Mouse (Mus musculus): ENCODE data around the gene Braf. TPM values are rescaled to one million over a fixed set of nuclear protein-coding genes. Genes with fewer than 3 reads are reported as not detected.
A peak's percentile ranks its signal among the peaks of the same experiment; 100 is the strongest.

The Braf gene
- polyA plus RNA-seq, 1 experiment: 49.3 TPM

- no peak overlapping the region for H3K4me3 ChIP-seq (ENCODE audit: insufficient read depth, low read length)
- 0 out of 2 replicates have a peak, but pooled peaks cover 2% of the 10 kb centered on the region for H3K4me1 ChIP-seq (ENCODE audit: control insufficient read depth, insufficient read depth, low read length)
- H3K27ac ChIP-seq (ENCODE audit: insufficient read depth, low read length): no peak overlapping the region
- TF ChIP-seq CTCF (IDR thresholded peaks at IDR 0.05; ENCODE audit: borderline replicate concordance, insufficient read depth, low read length) (no peak), POLR2A (IDR thresholded peaks at IDR 0.05; ENCODE audit: low read depth, low read length) (no peak)
Measured at GRCm38 (mm10) chr6:39591481-39591880, 133.8 kb downstream of the Braf start.

GRCm38 (mm10) chr6:39585517-39585916, 139.7 kb downstream of the Braf start, which contains the start of gene Gm42420:
Gene Gm42420, plus strand, starts transcription at chr6:39585753.
- TF ChIP-seq CTCF (IDR thresholded peaks at IDR 0.05; ENCODE audit: borderline replicate concordance, insufficient read depth, low read length) (no peak), POLR2A (IDR thresholded peaks at IDR 0.05; ENCODE audit: low read depth, low read length) (no peak)

GRCm38 (mm10) chr6:39581087-39581784, 144.0 kb downstream of the Braf start:
- no peak overlapping the region for H3K27ac ChIP-seq (ENCODE audit: insufficient read depth, low read length)
- no peaks in the 10 kb centered on the region for H3K4me1 ChIP-seq (ENCODE audit: control insufficient read depth, insufficient read depth, low read length)
- no peak overlapping the region for H3K4me3 ChIP-seq (ENCODE audit: insufficient read depth, low read length)
- no peak for TF ChIP-seq CTCF (IDR thresholded peaks at IDR 0.05; ENCODE audit: borderline replicate concordance, insufficient read depth, low read length)

More at GRCm38 (mm10) chr6:39585517-39585916, 139.7 kb downstream of the Braf start, which contains the start of gene Gm42420:
- Histone ChIP-seq H3K4me3 (ENCODE audit: insufficient read depth, low read length) (no peak within 1 kb of the TSS), H3K4me1 (ENCODE audit: control insufficient read depth, insufficient read depth, low read length) (no peaks in the 10 kb centered on the region), H3K27ac (ENCODE audit: insufficient read depth, low read length) (no peak within 1 kb of the TSS)

GRCm38 (mm10) chr6:39580558-39580957, 144.7 kb downstream of the Braf start:
- TF ChIP-seq CTCF (IDR thresholded peaks at IDR 0.05; ENCODE audit: borderline replicate concordance, insufficient read depth, low read length) (no peak), POLR2A (IDR thresholded peaks at IDR 0.05; ENCODE audit: low read depth, low read length) (no peak)
- Histone ChIP-seq H3K27ac (ENCODE audit: insufficient read depth, low read length) (no peak overlapping the region), H3K4me3 (ENCODE audit: insufficient read depth, low read length) (no peak overlapping the region), H3K4me1 (ENCODE audit: control insufficient read depth, insufficient read depth, low read length) (no peaks in the 10 kb centered on the region)

- TF ChIP-seq CTCF (IDR thresholded peaks at IDR 0.05; ENCODE audit: borderline replicate concordance, insufficient read depth, low read length) (no peak), POLR2A (IDR thresholded peaks at IDR 0.05; ENCODE audit: low read depth, low read length) (no peak)
- H3K4me1 ChIP-seq (ENCODE audit: control insufficient read depth, insufficient read depth, low read length): peaks cover 5% of the 10 kb centered on the region; the same call in 1 of the 2 replicates
- no peak overlapping the region for H3K4me3 ChIP-seq (ENCODE audit: insufficient read depth, low read length)
- no peak overlapping the region for H3K27ac ChIP-seq (ENCODE audit: insufficient read depth, low read length)
Measured at GRCm38 (mm10) chr6:39579552-39579951, 145.7 kb downstream of the Braf start.

GRCm38 (mm10) chr6:39574951-39575350, 150.3 kb downstream of the Braf start:
- TF ChIP-seq POLR2A (IDR thresholded peaks at IDR 0.05; ENCODE audit: low read depth, low read length) (no peak), CTCF (IDR thresholded peaks at IDR 0.05; ENCODE audit: borderline replicate concordance, insufficient read depth, low read length) (no peak)
- H3K27ac ChIP-seq (ENCODE audit: insufficient read depth, low read length): no peak overlapping the region
- H3K4me1 ChIP-seq (ENCODE audit: control insufficient read depth, insufficient read depth, low read length): peaks cover 5% of the 10 kb centered on the region; the same call in 1 of the 2 replicates
- peak overlapping the region; percentile 79; the same call in 1 of the 2 replicates for H3K4me3 ChIP-seq (ENCODE audit: insufficient read depth, low read length)

- Histone ChIP-seq H3K4me1 (ENCODE audit: control insufficient read depth, insufficient read depth, low read length) (peaks cover 5% of the 10 kb centered on the region; the same call in 1 of the 2 replicates), H3K27ac (ENCODE audit: insufficient read depth, low read length) (no peak overlapping the region), H3K4me3 (ENCODE audit: insufficient read depth, low read length) (peak overlapping the region; percentile 79)
- TF ChIP-seq POLR2A (IDR thresholded peaks at IDR 0.05; ENCODE audit: low read depth, low read length) (no peak), CTCF (IDR thresholded peaks at IDR 0.05; ENCODE audit: borderline replicate concordance, insufficient read depth, low read length) (no peak)
Measured at GRCm38 (mm10) chr6:39574555-39574869, 150.8 kb downstream of the Braf start.

- Histone ChIP-seq H3K4me3 (ENCODE audit: insufficient read depth, low read length) (peak within 1 kb of the TSS; percentile 79), H3K4me1 (ENCODE audit: control insufficient read depth, insufficient read depth, low read length) (peaks cover 5% of the 10 kb centered on the region; the same call in 1 of the 2 replicates), H3K27ac (ENCODE audit: insufficient read depth, low read length) (peak within 1 kb of the TSS; percentile 77)
- TF ChIP-seq CTCF (IDR thresholded peaks at IDR 0.05; ENCODE audit: borderline replicate concordance, insufficient read depth, low read length) (peak; percentile 30; the same call in 1 of the 2 replicates), POLR2A (IDR thresholded peaks at IDR 0.05; ENCODE audit: low read depth, low read length) (peak; percentile 84)
Measured at GRCm38 (mm10) chr6:39573791-39574554, 151.3 kb downstream of the Braf start, which contains the start of gene Adck2. Gene Adck2, plus strand, starts transcription at chr6:39573873.

- TF ChIP-seq CTCF (IDR thresholded peaks at IDR 0.05; ENCODE audit: borderline replicate concordance, insufficient read depth, low read length): no peak
- no peak for TF ChIP-seq POLR2A (IDR thresholded peaks at IDR 0.05; ENCODE audit: low read depth, low read length)
- H3K27ac ChIP-seq (ENCODE audit: insufficient read depth, low read length): no peak overlapping the region
- H3K4me3 ChIP-seq (ENCODE audit: insufficient read depth, low read length): no peak overlapping the region
- peaks cover 5% of the 10 kb centered on the region; the same call in 1 of the 2 replicates for H3K4me1 ChIP-seq (ENCODE audit: control insufficient read depth, insufficient read depth, low read length)
Measured at GRCm38 (mm10) chr6:39570426-39570825, 154.8 kb downstream of the Braf start.

- no peak overlapping the region for H3K27ac ChIP-seq (ENCODE audit: insufficient read depth, low read length)
- no peak overlapping the region for H3K4me3 ChIP-seq (ENCODE audit: insufficient read depth, low read length)
- no peaks in the 10 kb centered on the region for H3K4me1 ChIP-seq (ENCODE audit: control insufficient read depth, insufficient read depth, low read length)
- no peak for TF ChIP-seq CTCF (IDR thresholded peaks at IDR 0.05; ENCODE audit: borderline replicate concordance, insufficient read depth, low read length)
- no peak for TF ChIP-seq POLR2A (IDR thresholded peaks at IDR 0.05; ENCODE audit: low read depth, low read length)
Measured at GRCm38 (mm10) chr6:39567528-39567927, 157.7 kb downstream of the Braf start.
